Mouse (Mus musculus) layer of hippocampus, postnatal 25 days (tissue): Measurements from ENCODE around the gene Stoml1. TPM values are rescaled to one million over a fixed set of nuclear protein-coding genes. Genes with fewer than 3 reads are reported as not detected.
A peak's percentile ranks its signal among the peaks of the same experiment; 100 is the strongest.
"Not testable (repeated sequence)": the region's sequence is repeated elsewhere in the genome, so short reads cannot be mapped to it uniquely, and the experiment has no call there.

ENCODE experiments used
- DNase-seq, 2 experiments: peaks; one replicate each; pipeline ENCODE4 v3.0.0; 2022; ENCODE audit warnings: mixed read lengths in 2 of 2, low spot score in 1 of 2; ENCODE audit errors: extremely low spot score in 1 of 2
- total RNA-seq, 2 experiments: library from RNA; stranded (reverse); gene quantifications; 2 replicates each; pipeline ENCODE4 v1.2.3; 2021

Gene Stoml1
- total RNA-seq, 2 experiments from 2014 or later = 71.3 to 78.6 TPM

- no peak for DNase-seq
Measured at GRCm38 (mm10) chr9:58270081-58270480, 17.1 kb downstream of the Stoml1 start.

GRCm38 (mm10) chr9:58271109-58271508, 18.1 kb downstream of the Stoml1 start:
- no peak for DNase-seq

GRCm38 (mm10) chr9:58271551-58271950, 18.6 kb downstream of the Stoml1 start:
- DNase-seq = not testable (repeated sequence)

GRCm38 (mm10) chr9:58272068-58272541, 19.1 kb downstream of the Stoml1 start:
- DNase-seq = no peak

- no peak for DNase-seq
Measured at GRCm38 (mm10) chr9:58272855-58273254, 19.9 kb downstream of the Stoml1 start.

GRCm38 (mm10) chr9:58274101-58274604, 21.2 kb downstream of the Stoml1 start:
- no peak for DNase-seq

GRCm38 (mm10) chr9:58274626-58275025, 21.7 kb downstream of the Stoml1 start:
- no peak for DNase-seq

GRCm38 (mm10) chr9:58275115-58275774, 22.3 kb downstream of the Stoml1 start:
- DNase-seq = no peak

- DNase-seq = no peak
Measured at GRCm38 (mm10) chr9:58275797-58276196, 22.8 kb downstream of the Stoml1 start.

- no peak for DNase-seq
Measured at GRCm38 (mm10) chr9:58276346-58276745, 23.4 kb downstream of the Stoml1 start.

GRCm38 (mm10) chr9:58278313-58278712, 25.3 kb downstream of the Stoml1 start:
- DNase-seq = no peak

- DNase-seq = no peak
Measured at GRCm38 (mm10) chr9:58278821-58279723, 26.1 kb downstream of the Stoml1 start.

GRCm38 (mm10) chr9:58279780-58280179, 26.8 kb downstream of the Stoml1 start:
- no peak for DNase-seq

GRCm38 (mm10) chr9:58280259-58281109, 27.5 kb downstream of the Stoml1 start:
- peak; percentile 21 to 31 for DNase-seq

GRCm38 (mm10) chr9:58281597-58281996, 28.6 kb downstream of the Stoml1 start:
- DNase-seq = peak in 1 of 2 experiments; percentile 56

GRCm38 (mm10) chr9:58283431-58283830, 30.5 kb downstream of the Stoml1 start:
- no peak for DNase-seq

GRCm38 (mm10) chr9:58289090-58289489, 36.1 kb downstream of the Stoml1 start:
- DNase-seq = no peak

GRCm38 (mm10) chr9:58289901-58290300, 36.9 kb downstream of the Stoml1 start:
- DNase-seq = no peak

GRCm38 (mm10) chr9:58294527-58294926, 41.6 kb downstream of the Stoml1 start:
- DNase-seq = no peak

GRCm38 (mm10) chr9:58295345-58295744, 42.4 kb downstream of the Stoml1 start:
- no peak for DNase-seq
